Mouse (Mus musculus) left cerebral cortex, adult 8-10 months (tissue): ENCODE data around the gene Sapcd2. TPM values are rescaled to one million over a fixed set of nuclear protein-coding genes. Genes with fewer than 3 reads are reported as not detected.

Experiments used
- DNase-seq, 2 experiments: peaks; one replicate each; pipeline ENCODE4 v3.0.0; 2022; ENCODE audit warnings: low spot score in 2 of 2
- total RNA-seq, 4 experiments: library from RNA; stranded (reverse); gene quantifications; 2 replicates each; pipeline ENCODE4 v1.2.4; 2022

Sapcd2 gene
- total RNA-seq, result 1 to 10 TPM; 1.7 to 3.8 (median 2.3) TPM

DNA sequence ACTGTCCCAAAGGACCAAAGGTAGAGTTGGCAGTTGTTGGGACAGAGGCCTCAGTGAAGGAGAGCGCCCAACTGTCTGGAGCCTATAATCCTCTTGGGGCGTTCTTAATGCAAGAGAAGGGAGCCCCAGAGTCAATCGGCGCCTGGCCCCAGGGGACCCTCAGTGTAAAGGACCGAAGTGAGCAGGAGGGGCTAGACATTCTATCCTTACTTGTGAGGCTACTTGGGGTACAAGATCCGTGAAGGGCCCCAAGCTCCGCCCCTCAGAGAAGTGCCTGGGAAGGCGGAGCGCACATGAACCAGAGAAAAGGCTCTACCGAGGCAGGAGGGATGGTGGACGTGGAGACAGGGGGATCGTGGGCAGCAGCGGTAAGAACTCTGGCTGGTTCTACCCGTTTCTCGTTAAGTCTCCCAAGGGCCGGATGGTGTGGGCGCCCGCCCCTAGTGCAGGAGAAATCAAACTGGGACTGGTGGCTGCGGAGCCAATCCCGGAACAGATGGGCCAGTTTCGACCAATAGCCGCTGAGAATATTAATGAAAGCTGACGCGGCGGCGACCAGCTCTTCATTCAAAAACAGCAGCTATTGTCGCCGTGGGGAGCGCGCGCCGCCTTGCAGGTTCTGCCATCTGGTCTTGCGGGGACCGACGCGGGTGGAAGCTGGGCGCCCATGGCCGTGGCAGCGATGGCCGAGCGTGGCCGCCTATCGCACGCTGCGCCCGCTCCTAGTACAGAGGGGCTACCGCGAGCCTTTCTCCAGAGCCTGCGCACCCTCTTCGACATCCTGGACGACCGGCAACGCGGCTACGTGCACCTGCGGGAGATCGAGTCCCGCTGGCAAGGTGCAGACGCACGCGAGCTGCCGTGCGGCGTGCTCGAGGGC lies at the start of gene Sapcd2:
Gene Sapcd2, plus strand, starts transcription at position 558 of the 880 bp plus-strand sequence.
- peak; percentile 73 to 86 for DNase-seq

DNA sequence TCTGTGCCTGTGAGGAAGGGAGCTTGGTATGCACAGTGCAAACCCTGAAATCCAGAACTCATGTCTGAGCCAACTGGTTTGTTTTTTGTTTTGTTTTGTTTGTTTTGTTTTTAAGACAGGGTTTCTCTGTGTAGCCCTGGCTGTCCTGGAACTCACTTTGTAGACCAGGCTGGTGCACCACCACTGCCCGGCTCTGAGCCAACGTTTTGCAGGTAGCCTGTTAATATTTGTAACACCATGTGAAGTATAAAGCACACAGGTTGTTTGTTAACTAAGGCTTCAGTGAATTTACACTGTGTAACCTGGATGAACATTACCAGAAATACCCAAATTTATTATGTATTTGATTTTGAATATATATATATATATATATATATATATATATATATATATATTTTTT lies 46.1 kb upstream of the Sapcd2 start:
- DNase-seq, result no peak

DNA sequence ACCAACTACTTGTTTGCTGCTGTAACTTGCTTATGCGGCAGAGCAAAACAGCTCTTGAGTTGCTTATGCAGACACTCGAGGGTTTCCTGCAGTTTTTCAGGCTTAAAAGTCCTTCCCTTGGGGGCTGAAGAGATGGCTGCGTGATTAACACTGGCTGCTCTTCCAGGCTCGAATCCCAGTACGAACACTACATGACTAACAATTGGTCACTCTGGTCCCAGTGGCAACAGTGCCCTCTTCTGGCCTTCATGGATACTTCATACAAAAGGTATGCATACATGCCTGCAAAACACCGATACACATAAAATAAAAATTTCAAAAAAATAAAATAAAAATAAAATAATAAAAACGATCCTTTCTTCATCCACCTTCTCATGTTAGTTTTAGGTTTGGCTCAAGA lies 43.7 kb upstream of the Sapcd2 start:
- no peak for DNase-seq

DNA sequence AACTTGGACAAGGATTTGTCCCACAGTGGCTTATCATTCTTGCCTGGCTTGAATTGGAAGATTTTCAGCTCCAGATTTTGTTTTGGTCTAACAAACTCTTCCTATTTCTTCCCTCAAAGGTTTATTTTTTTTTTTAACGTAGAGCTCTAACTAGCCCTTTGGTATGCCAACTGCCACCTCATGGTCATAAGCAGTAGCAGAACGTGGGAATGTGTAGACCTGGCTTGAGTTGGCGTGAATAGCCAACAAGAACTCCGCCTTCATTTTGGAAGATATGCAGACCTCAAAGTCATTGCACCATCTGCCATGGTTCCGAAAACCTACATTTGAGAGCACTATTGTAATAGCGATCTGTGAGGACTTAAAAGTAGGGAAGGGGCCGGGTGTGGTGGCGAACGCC lies 40.7 kb upstream of the Sapcd2 start:
- DNase-seq, result no peak

DNA sequence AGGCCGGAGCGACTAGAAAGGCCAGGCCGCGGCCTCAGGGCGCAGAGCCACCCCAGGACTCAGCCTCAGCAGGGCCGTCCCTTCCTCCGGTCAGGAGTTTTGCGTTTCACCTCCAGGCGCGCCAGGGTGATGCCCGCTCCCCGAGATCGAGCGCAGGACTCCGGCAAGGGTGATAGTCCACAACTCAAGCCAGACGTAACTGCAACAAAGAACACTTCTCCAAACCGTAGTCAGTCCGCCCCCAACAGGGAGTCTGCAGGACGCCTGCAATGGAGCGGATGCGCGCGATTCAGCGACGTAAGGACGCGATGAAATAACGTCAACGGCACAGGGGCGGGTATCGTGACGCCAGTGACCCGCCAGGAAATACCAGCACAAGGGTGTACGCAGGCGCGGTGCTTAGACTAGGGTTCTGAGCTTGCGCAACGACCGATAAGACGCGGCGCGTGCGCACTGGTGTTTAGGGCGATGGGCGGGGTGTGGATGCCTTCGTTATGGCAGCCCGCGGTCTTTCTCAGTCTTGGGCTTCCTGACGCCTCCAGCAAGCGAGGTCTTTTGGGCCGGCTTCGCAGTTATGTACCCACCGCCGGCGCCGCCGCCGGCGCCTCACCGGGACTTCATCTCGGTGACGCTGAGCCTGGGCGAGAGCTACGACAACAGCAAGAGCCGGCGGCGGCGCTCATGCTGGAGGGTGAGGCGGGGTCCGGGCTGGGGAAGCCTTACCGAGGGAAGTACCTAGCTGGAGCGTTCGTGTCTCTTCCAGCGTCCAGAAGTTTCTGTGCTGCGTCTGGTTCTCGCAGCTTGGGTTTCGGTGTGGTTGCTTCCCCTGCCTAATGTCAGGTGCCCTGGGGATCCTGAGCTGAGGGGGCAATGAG lies 39.6 kb upstream of the Sapcd2 start, which contains the start of gene Man1b1:
Gene Man1b1, plus strand, starts transcription at position 53 of the 875 bp plus-strand sequence.
- DNase-seq, result peak; percentile 99

DNA sequence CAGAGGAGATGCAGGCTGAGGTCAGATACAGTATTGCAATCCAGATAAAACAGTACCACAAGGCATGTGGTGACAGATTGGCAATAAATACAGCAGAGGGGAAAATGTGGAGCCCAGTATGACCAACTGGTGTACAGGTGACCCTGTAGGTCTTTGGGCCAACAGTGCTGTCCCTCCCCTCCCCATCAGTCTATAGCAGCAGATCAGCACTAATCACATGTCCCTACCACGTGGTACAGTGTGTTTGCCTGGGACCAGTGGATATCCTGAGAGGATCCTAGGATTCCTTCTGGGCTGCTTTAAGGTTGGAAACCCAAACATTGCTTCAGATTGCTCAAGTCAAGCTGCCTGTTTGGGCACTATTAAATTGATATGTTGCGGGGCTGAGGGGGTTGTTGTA lies 38.6 kb upstream of the Sapcd2 start:
- DNase-seq, result no peak

DNA sequence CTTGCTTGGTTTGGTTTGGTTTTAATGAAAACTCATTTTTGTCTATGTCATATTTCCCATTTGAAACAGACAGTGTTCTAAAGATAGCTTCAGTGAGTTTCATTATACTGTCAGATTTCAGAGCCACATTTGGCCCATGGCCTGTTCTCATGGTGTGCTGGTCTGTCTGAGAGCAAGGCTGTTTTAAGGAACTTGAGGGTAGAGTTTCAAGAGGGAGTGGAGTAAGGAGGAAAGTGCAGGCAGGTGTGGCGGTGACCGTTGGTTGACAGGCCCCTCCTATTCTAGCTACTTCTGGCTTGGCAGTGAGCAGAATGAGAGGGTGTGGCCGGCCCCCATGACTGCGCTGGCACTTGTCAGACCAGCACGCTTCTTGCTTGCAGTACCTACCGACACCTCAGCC lies 33.8 kb upstream of the Sapcd2 start:
- DNase-seq, result no peak

DNA sequence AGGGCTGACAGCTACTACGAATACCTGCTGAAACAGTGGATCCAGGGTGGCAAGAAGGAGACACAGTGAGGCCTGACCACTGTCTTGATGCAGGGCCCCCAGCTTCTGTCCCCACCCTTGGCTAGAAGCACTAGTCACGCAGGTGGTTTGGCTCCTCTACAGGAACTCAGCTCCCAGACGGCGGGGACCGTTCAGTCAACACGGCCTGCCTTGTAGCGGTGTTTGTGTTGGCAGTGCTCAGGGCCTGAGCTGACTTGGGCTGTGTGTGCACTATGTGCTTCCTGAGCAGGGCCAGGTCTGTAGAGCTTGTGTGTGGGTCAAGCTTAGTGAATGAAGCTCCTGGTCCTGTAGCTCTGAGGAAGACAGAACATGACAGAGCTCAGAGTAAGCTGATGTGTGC lies 24.0 kb upstream of the Sapcd2 start:
- no peak for DNase-seq

DNA sequence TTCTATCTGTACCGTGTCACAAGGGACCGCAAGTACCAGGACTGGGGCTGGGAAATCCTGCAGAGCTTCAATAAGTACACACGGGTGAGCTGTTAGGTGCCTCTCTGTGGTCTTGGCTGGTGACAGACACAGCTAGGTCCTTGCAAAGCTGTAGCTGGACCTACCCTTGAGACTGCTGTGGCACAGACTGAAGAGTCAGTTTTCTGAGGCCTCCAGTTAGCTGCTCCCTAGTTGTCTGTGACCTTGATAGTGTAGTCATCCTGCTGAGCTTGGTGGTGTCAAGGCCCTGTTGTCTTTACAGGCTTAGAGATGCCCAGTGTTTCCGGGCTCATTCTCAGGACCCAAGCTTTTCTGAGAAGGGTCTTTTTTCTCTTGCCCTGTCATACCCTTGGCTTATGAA lies 22.6 kb upstream of the Sapcd2 start:
- DNase-seq, result no peak

DNA sequence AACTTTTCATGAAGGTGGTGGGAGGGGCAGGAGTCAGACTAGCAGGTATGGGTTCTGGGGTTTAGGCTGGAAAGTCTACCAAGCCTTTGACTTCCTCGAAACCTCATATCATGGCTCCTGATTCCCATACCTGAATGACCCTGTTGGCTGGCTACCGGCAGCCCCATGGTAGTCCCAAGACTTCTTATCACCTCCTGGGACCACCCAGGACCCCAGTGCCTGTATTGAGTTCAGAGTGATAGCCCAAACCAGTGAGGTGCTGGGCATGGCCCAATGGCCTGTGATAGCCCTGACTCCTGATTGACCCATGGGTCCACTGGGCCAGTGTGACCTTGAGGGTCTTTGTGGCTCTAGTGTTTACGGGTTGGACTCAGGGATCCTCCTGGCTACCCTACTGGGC lies 21.4 kb upstream of the Sapcd2 start:
- no peak for DNase-seq

DNA sequence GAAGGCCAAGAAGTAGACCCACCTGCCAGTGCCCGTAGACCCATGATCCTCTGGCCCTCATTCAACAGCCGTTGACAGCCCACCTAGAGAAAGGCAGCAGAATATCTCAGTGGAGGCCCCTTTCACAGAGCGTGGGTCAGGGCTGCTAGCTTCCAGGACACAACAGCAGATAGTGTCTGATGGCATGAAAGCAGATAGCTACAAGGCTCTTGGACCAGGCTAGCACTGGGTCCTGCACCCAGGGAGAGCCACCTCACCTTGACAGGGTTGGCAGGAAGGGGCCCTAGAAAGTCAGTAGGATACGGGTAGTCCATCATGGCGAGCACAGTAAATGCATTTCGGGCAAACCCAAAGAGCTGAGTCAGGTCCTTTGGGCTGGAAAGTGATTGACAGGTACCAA lies 17.9 kb upstream of the Sapcd2 start:
- no peak for DNase-seq

DNA sequence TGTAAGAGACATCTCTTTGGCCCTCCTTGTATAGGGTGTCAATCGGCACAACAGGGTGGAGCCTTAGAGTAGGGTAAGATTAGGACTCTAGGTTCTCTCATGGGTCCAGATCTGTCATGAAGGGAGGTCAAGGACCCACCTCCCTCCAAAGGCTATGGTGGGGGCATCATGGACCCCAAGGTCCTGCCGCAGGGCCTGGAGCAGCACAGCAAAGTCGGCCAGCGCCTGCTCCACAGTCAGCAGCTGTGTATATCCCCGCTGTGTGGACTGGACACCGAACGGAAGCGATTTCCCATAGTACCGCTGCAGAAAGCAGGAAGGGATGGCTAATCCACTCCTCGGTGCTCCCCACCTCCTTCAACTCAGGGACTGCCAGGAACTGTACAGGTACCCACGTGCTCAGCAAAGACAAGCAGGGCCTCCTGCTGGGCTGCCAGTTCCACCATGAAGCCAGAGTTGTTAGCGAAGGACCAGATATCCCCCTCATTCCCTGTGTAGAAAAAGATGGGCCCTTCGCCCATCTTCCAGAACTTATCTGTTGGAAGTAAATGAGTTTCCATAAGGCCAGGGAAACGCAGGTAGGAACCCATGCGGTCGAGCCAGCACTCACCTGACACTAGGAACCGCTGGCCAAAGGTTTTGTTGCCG lies 16.6 kb upstream of the Sapcd2 start:
- DNase-seq, result no peak

DNA sequence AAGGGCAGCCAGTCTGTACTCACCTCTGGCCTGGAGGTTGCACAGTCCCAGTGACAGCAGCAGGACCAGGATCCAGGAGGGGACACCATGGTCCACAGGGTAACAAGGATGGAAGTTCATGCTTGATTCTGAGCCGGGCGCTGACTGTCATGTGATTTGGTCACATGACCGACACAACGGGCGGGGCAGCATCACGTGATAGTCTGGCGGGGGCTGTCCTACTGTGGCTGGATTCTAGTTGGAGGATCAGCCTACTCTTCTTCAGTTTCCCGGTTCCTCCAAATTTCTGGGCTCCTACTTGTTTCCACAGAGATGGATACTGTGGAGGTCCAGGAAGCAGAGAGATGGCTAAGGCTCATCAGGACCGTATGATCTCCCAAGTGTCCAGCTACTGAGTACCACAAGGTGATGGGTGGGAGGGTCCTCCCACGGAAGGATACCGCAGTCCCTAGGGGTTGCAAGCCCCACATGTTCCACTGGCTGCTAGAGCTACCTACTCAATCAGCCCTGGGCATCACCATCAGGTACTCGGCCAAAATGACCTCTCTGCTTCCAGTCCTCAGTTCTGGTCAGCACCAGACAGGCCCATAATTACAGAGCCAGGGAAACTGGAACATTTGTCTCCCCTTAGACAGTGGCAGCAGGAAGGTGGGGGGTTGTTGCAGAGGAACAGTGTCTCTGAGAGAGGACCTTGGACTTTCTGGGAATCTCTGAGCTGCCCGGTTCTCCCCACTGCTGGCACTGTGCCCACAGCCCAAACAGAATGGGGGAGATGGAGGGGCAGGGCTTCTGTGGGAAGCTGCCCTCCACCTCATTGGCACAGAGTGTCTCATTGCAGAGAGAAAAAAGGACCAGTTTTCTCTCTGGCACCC lies 15.7 kb upstream of the Sapcd2 start, which contains the start of gene Dpp7:
Gene Dpp7, minus strand, starts transcription at position 152 of the 872 bp plus-strand sequence.
- DNase-seq, result peak; percentile 66 to 82

DNA sequence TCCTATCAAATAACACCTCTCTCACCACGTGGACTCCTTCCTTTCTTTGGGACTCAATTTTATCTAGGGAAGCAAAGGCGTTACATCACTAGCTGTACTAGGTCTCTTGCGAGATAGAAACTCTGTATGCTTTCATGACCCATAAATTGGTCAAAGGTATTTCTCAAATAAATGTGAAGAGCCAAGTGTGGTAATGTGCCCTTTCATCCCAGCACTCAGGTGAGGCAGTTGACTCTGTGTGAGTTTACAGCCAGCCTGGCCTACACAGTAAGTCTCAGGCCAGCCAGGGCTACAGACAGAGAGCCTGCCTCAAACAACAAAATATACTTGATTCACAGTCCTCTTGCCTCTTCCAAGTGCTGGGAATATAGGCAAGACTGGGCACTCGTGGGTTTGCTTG lies 12.3 kb upstream of the Sapcd2 start:
- DNase-seq, result no peak

DNA sequence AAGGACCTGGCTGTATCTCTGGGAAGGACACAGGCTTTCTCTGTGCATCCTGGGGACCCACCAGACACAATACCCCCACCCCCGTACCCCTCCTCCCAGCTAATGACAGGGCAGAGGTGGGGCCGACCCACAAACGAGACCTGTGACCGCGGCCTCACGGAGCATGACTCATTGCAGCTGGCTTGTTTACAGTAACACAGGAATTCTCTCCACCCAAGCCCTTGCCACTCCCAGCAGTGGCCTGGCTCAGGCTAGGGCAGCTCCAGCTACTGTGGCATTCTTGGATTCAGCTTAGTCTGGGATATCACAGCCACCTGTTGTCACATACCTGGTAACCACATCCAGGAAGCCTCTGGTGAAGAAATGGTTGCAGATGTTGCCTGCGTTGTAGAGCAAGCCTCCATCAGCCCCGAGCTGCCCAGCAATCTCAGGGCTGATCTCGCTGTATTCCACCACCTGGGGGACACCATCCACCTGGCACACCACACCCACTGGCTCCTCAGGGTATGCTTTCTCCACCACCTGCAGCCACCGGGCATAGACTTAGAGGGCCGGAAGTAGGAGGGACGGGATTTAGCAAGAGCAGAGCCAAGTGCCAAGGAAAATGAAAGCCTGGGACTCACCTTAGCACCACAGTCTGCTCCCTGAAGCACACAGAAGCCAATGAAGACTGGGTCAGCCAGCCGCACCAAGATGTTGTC lies 8.5 kb upstream of the Sapcd2 start:
- DNase-seq, result no peak

DNA sequence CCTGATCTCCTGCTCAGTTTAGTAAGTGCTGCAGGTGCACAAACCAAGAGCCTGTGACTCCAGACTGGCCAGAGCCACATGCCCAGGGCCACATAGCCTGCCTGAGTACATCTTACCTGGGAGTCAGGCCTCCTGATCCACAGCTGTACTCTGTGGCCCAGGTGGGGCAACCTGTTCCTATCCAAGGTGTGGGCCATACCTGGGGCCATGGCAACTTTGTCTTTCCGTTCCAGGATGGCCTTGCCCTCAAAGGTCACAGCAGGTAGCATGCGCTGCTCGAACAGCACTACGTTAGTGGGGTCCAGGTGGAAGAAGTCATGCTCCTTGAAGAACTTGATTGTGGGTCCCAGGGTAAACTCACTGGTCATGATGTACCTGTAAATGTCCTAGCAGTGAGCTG lies 7.8 kb upstream of the Sapcd2 start:
- DNase-seq, result no peak

DNA sequence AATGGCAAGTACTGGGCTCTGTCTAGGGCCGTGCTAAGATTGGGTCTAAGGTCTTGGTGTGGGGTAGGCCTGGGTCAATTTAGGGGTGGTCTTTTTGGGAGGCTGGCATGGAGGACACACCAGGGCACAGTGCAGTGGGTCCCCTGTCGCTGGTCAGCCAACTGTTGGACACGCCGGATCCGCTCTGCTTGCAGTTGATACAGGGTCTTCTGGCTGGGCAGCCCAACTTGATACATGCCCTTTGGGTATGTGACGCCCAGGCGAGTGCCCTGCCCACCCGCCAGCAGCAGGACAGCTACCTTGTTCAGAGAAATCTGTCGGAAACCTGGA lies 7.4 kb upstream of the Sapcd2 start:
- no peak for DNase-seq

DNA sequence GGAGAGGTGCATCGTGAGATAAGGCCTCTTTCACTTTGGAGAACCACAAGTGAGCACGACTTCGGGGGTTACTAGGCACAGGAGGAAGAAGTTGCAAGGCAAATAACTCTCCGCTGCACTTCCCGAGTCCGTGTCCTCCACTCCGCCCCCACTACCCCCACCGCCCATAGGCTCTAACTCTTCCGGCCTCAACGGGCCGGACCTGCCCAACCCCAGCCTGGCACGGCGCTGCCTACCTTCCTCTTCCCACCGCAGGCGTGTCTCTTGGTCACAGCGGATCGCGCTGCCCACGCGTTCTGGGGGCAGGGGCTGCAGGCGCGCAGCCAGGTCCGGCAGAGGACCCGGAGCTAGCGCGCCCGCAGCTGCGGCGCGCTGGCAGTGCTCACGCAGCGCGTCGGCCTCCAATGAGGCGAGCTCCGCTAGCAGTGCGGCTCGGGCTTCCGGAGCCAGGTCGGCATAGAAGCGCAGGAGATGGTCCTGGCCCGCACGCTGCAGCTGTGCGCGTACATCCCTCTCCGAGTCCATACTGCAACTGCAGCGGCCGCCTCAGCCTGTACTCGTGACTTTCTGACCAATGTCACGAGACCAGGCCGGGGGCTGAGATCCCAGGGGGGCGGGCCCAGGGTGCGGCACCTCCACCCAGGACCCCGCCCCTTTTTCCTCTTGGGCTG lies 6.9 kb upstream of the Sapcd2 start, which contains the start of gene Uap1l1:
Gene Uap1l1, minus strand, starts transcription at position 592 of the 671 bp plus-strand sequence.
- DNase-seq, result peak in 1 of 2 experiments; percentile 65

DNA sequence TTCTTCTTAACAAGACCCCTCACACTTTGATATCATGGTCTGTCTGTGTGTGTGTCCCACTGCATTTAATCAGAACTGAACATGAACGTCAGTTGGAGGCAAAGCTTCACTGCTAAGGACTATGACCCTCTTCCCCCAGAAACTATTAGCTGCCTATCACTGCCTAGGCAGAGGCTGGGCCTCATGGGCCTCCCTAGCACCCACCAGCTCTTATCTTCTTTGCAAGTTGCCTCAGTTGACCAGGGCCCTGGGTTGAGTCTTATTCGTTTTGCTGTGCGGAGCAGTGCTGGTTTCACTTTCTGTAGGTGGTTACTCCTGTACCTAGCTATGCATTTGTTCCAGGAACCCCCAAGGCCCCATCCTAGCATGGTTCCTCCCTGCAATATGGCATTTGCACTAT lies 2.1 kb upstream of the Sapcd2 start:
- no peak for DNase-seq
